Mouse (Mus musculus) bone marrow, adult 2 months (tissue): Measurements from ENCODE around the gene Anks3.

Source experiments
- CTCF ChIP-seq: fragments of 200-500 bp; IDR thresholded peaks from 2 replicates; pipeline ENCODE4 v1.5.1; 2011; ENCODE audit warnings: low read length, control low read depth; ENCODE audit not compliant: control insufficient read depth, insufficient read depth
- POLR2A ChIP-seq: fragments of 200-500 bp; IDR thresholded peaks from 2 replicates; pipeline ENCODE4 v1.6.1; 2011; ENCODE audit warnings: low read depth, mild to moderate bottlenecking, control low read depth, low read length, borderline replicate concordance; ENCODE audit not compliant: control insufficient read depth

DNA sequence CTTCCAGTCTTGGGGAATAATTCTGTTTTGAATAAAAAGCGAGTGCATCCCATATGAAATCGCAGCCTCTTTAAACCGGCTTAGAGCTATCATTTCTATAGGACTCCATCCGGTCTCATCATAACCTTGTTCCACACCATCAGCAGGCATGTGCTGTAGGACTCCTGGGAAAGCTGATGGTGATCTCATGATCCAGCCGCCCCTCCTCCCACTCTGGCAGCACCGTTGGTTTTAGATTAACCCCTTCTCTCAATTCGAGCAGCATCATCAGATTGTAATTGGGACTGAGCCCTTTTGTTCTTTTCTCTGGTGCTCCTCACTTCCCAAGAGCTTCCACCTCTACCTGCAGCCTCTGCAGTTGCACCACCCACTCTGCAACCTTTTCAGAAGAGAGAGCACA is 62.8 kb downstream of the Anks3 start:
- TF ChIP-seq CTCF = no peak
- TF ChIP-seq POLR2A = no peak
